8 mouse cellular contexts compared by ENCODE assay signal in the genomic region with DNA sequence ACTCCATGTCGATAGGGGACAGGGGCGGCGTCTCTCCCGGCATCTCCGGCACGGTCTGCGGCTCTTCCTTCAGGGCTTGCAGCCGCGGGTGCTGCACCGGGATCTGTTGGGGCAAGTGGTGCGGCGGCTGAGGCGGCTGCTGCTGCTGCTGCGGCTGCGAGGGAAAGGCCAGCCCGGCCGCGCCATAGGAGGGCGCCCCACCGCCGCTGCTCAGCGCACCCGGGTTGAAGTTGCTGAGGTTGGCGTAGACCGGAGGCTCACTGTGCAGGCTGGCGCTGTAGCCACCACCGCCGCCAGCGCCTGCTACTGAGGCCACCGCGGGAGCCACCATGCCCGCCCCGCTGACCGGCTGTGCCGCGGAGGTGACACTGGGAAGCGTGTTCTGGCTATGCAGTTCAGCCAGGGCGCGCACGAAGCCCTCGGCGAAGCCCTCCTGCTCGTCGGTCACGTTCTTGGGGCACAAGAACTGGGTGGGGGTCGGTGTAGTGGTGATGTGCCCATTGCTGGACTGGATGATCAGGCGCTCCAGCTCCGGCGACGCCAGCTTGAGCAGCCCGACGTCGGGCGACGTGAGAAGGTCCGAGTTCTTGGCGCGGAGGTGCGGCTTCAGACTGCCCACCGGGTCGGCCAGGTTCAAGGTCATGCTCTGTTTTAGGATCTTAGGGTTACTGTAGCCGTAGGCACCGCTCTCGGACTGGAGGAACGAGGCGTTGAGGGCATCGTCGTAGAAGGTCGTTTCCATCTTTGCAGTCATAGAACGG. TPM values are rescaled to one million over a fixed set of nuclear protein-coding genes. Genes with fewer than 3 reads are reported as not detected.
A peak's percentile ranks its signal among the peaks of the same experiment; 100 is the strongest.
DNase-seq lines count a peak whose midpoint lies in the region; ATAC-seq and TF ChIP-seq lines count a peak whose summit lies in the region.

No protein-coding gene starts in this region.

- H3K36me3 ChIP-seq in G1E (replicated peaks), result no peaks in the 10 kb centered on the region
- no peaks in the 10 kb centered on the region for H3K36me3 ChIP-seq in hindbrain, postnatal 0 days (ENCODE audit: insufficient read depth, low read length)

- WGBS in hindbrain, postnatal 0 days, result under 1% methylated on average over 70 of the region's 70 CpGs

- peaks cover 22% of the 10 kb centered on the region for H3K27me3 ChIP-seq in G1E (ENCODE audit: insufficient read depth, low read length)
- H3K27me3 ChIP-seq in hindbrain, postnatal 0 days (ENCODE audit: insufficient read depth, low read length), result no peaks in the 10 kb centered on the region

- H3K9me3 ChIP-seq in G1E (replicated peaks), result peaks cover 19% of the 10 kb centered on the region
- H3K9me3 ChIP-seq in hindbrain, postnatal 0 days (ENCODE audit: low read length), result no peaks in the 10 kb centered on the region

- peak overlapping the region; percentile 77; the same call in 1 of the 2 replicates for H3K4me3 ChIP-seq in G1E (ENCODE audit: low read depth, low read length)
- peak overlapping the region; percentile 84 for H3K4me3 ChIP-seq in hindbrain, postnatal 0 days (ENCODE audit: low read length)
- H3K4me3 ChIP-seq in left cerebral cortex, adult 2 months, result peak overlapping the region; percentile 80

- intact Hi-C loops in left cerebral cortex, adult 2 months (cut with DNase I), result loop anchor here (2.0 to 5.0 kb wide), 5 partner anchors 42 to 874 kb away; a partner anchor contains a TSS

- peak overlapping the region; percentile 92 for H3K27ac ChIP-seq in hindbrain, postnatal 0 days
- peak overlapping the region; percentile 85 for H3K27ac ChIP-seq in left cerebral cortex, adult 2 months

- DNase-seq in G1E (ENCODE audit: low spot score), result no peak
- DNase-seq in cerebellum, postnatal 10 days, result peak; percentile 73 to 82
- DNase-seq in gastrocnemius, adult 18-20 months (ENCODE audit: low spot score), result peak; percentile 76
- DNase-seq in hindbrain, postnatal 0 days (ENCODE audit: low spot score), result peak; percentile 85
- DNase-seq in left cerebral cortex, adult 2 months (ENCODE audit: extremely low spot score in 1 of 2, low spot score in 2 of 2), result peak; percentile 84 to 86
- DNase-seq in lung, postnatal 4 days, result peak; percentile 84 to 87
- peak; percentile 89 for DNase-seq in right cerebral cortex, adult 18-20 months
- peak; percentile 81 to 82 for DNase-seq in urinary bladder, adult 18-20 months (ENCODE audit: low spot score in 2 of 2)

- peaks cover 47% of the 10 kb centered on the region for H3K4me1 ChIP-seq in G1E (ENCODE audit: insufficient read depth, low read depth, low read length)
- peaks cover 7% of the 10 kb centered on the region for H3K4me1 ChIP-seq in hindbrain, postnatal 0 days (ENCODE audit: insufficient read depth, low read length)

- no peak for TF ChIP-seq CTCF in G1E (IDR thresholded peaks at IDR 0.05; ENCODE audit: low read depth, low read length)
- TF ChIP-seq CTCF in hindbrain, postnatal 0 days (IDR thresholded peaks at IDR 0.05; ENCODE audit: low read depth), result peak; percentile 51
- peak; percentile 61 for TF ChIP-seq CTCF in left cerebral cortex, adult 2 months (IDR thresholded peaks at IDR 0.05)

- no peak for ATAC-seq in G1E (ENCODE audit: extremely low read depth, insufficient number of reproducible peaks, low FRiP score, poor library complexity, severe bottlenecking)
- ATAC-seq in hindbrain, postnatal 0 days, result no peak

- H3K9ac ChIP-seq in hindbrain, postnatal 0 days (replicated peaks; ENCODE audit: low read length), result peak overlapping the region; percentile 82

- peak overlapping the region; percentile 79 for H3K4me2 ChIP-seq in hindbrain, postnatal 0 days (ENCODE audit: low read depth, low read length)

RNA-seq across cellular contexts. Expression of a gene that starts 1.3 kb away (rescaled TPM):
- 1.1 and 1.7 TPM in 2 replicates for total RNA-seq in G1E (2014; fragmentation: Nextera tagmentation)
- 2.3 and 2.9 TPM in 2 replicates for total RNA-seq in G1E (2017)
- polyA plus RNA-seq in G1E (2012), result 2.2 and 2.3 TPM in 2 replicates
- 100 to 1,000 TPM in 1 of 2 experiments, 10 to 100 TPM in 1; 56.8 to 140 TPM for total RNA-seq in gastrocnemius, adult 18-20 months (2021)
- total RNA-seq in hindbrain, postnatal 0 days (2014; rRNA removed), result 74.4 and 86.4 TPM in 2 replicates
- polyA plus RNA-seq in hindbrain, postnatal 0 days (2015; fragmentation: Nextera tagmentation; extraction: Ambion mirVana), result 57.5 and 59.9 TPM in 2 replicates
- total RNA-seq in left cerebral cortex, adult 2 months (2021), result 10 to 100 TPM; 56.7 to 61.4 TPM

Comparison
In these comparisons a context has a peak if more than half of its experiments do, and no peak if none do; other contexts are left out.
1. RNA of a gene that starts 1.3 kb away (total RNA-seq): 56.8 to 140 TPM in gastrocnemius, adult 18-20 months, 74.4 to 86.4 TPM in hindbrain, postnatal 0 days and 56.7 to 61.4 TPM in left cerebral cortex, adult 2 months; 1.1 to 2.9 TPM in G1E; every median in the first group is over 10 times any median in the second.
2. Peak in every context shown above with its lines, with median percentiles within 50 percentile points of each other: H3K4me3 ChIP-seq.